Mouse (Mus musculus) testis, adult 2 months (tissue): Measurements from ENCODE around the gene Ppp2r3a. TPM values are rescaled to one million over a fixed set of nuclear protein-coding genes. Genes with fewer than 3 reads are reported as not detected.

Experiments used
- H3K27ac ChIP-seq: fragments of 200-500 bp; 2 replicates; pipeline ENCODE4 v1.5.1; 2012; ENCODE audit warnings: low read depth, low read length; ENCODE audit not compliant: control insufficient read depth, insufficient read depth
- H3K27me3 ChIP-seq: fragments of 200-500 bp; 2 replicates; pipeline ENCODE4 v1.6.1; 2012; ENCODE audit warnings: mild to moderate bottlenecking, low read length, moderate library complexity; ENCODE audit not compliant: control insufficient read depth, insufficient read depth
- H3K36me3 ChIP-seq: fragments of 200-500 bp; 2 replicates; pipeline ENCODE4 v1.6.1; 2012; ENCODE audit warnings: mild to moderate bottlenecking, low read length; ENCODE audit not compliant: control insufficient read depth, insufficient read depth
- H3K4me1 ChIP-seq: fragments of 200-500 bp; 2 replicates; pipeline ENCODE4 v1.6.1; 2012; ENCODE audit warnings: low read length; ENCODE audit not compliant: control insufficient read depth, insufficient read depth
- H3K4me3 ChIP-seq: fragments of 200-500 bp; 2 replicates; pipeline ENCODE4 v1.5.1; 2012; ENCODE audit warnings: low read depth, mild to moderate bottlenecking, low read length, moderate library complexity, mixed read lengths; ENCODE audit not compliant: control insufficient read depth
- CTCF ChIP-seq: fragments of 200-500 bp; IDR thresholded peaks from 2 replicates; pipeline ENCODE4 v1.5.1; 2012; ENCODE audit warnings: low read depth, mild to moderate bottlenecking, inconsistent platforms, low read length, moderate library complexity; ENCODE audit not compliant: control insufficient read depth, insufficient read depth, insufficient replicate concordance
- POLR2A ChIP-seq: fragments of 200-500 bp; IDR thresholded peaks from 2 replicates; pipeline ENCODE4 v1.6.1; 2012; ENCODE audit warnings: low read depth, mild to moderate bottlenecking, inconsistent platforms, low read length, moderate library complexity; ENCODE audit not compliant: control insufficient read depth
- polyA plus RNA-seq: library from polyadenylated mRNA; depleted of rRNA; stranded (reverse); fragments of >200 nt; gene quantifications from 2 replicates; pipeline ENCODE4 v1.2.3, GENCODE M21; 2012

Gene Ppp2r3a
- polyA plus RNA-seq, 1 experiment: 3.5 TPM

DNA sequence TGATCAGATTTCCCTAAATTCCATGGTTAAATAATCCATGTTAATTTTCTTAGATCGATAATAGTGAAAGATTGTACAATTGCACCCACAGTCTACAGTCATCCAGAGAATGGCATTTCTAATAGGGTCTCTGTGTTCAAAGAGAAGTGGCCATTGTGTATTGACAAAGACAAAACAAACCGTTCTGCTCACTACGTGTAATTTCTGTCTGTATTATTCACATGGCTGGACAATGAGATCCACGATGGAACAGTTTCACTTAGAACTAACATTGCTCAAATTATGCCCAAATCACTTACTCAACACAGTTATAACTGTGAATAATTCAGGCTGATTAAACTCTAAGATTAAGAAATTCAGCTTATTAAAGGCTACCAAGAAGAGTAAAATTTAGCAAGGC, 35.2 kb upstream of the Ppp2r3a start:
- TF ChIP-seq POLR2A (no peak), CTCF (no peak)
- H3K4me3 ChIP-seq: no peak overlapping the region

DNA sequence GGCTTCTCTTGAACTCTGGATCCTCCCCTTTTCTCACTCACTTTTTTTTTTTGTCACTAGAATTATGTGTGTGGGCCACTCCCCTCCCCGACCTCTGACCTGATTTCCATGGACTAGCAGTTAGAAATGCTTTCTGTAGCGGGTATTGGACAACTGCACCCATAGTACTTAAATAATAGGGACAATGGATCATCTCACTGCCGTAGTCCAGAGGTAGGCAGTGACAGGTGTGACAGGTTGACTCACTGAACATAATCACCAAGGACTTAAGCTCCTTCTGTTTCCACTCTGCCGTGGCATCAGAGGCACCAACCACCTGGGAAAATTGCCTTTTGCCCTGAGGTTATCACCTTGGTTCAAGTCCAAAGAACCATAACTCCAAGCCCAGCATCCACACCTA, 32.5 kb upstream of the Ppp2r3a start:
- Histone ChIP-seq H3K36me3 (no peaks in the 10 kb centered on the region), H3K27ac (no peak overlapping the region), H3K4me1 (no peaks in the 10 kb centered on the region; the same call in none of the 2 replicates), H3K4me3 (no peak overlapping the region), H3K27me3 (no peaks in the 10 kb centered on the region)
- no peak for TF ChIP-seq POLR2A
- no peak for TF ChIP-seq CTCF

More for the DNA sequence above, 35.2 kb upstream of the Ppp2r3a start:
- H3K27ac ChIP-seq: no peak overlapping the region
- H3K27me3 ChIP-seq: no peaks in the 10 kb centered on the region
- H3K4me1 ChIP-seq: peaks cover 4% of the 10 kb centered on the region
- no peaks in the 10 kb centered on the region for H3K36me3 ChIP-seq

DNA sequence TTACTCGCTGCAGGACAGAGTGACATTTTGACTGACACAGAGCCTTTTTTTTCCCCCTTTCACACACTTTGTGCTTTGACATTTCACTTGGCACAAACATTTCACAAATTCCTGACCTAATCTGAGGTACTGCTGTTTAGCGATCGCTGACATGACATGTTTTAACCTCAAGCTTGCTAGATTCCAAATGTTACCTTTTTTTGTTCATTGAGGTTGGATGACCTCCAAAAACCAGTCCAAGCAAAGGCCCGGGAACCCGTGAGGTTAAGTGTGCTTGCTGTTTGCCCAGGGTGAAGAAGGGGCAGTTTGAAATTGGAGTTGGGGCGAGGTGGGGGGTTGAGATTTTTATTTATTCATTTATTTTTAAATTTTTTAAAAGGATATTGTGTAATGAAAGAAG, 31.1 kb upstream of the Ppp2r3a start:
- H3K27ac ChIP-seq: no peak overlapping the region
- no peaks in the 10 kb centered on the region for H3K36me3 ChIP-seq
- no peaks in the 10 kb centered on the region; the same call in 1 of the 2 replicates for H3K4me1 ChIP-seq
- H3K4me3 ChIP-seq: no peak overlapping the region
- TF ChIP-seq CTCF: no peak
- TF ChIP-seq POLR2A: no peak
- no peaks in the 10 kb centered on the region for H3K27me3 ChIP-seq

DNA sequence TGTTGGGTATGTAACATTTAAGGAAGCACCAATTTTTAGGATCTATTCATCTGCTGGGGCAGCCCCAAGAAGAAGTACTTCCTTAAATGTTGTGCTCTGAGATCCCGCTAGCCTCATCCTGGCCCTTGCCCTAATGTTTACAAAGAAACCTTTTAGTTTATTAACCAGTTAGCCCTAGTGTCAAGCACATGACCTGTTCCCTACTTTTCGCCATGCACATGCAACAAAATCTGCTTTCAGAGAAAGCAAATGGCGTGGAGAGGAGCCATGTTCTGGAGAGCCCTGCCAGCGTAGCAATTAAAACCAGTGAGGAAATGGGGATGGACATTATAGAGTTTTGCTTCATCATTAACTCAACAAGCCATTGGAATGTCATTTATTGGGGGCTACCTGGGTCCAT, 30.3 kb upstream of the Ppp2r3a start:
- H3K27me3 ChIP-seq: no peaks in the 10 kb centered on the region
- TF ChIP-seq POLR2A (no peak), CTCF (no peak)
- no peak overlapping the region for H3K27ac ChIP-seq
- H3K4me1 ChIP-seq: no peaks in the 10 kb centered on the region; the same call in 1 of the 2 replicates
- no peak overlapping the region for H3K4me3 ChIP-seq
- H3K36me3 ChIP-seq: no peaks in the 10 kb centered on the region

DNA sequence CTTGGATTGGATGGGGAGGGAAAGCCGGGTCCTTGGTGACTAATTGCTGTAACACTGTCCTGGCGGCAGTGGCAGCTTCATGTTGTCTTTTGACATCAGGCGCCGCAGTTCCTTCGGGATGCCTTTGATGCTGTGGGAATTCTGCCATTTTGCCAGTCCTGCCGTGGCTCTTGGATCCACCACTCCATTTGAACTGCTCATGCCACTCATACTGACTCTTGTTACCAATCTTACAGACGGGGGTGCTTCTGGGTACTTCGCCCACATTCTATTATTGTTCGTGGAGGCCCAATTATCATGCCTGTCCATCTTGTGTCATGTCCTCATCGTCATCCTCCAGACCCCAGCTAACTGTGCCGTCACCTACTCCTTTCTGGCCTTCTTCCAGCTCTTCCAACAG, 29.7 kb upstream of the Ppp2r3a start:
- H3K4me3 ChIP-seq: no peak overlapping the region
- TF ChIP-seq CTCF (no peak), POLR2A (no peak)
- no peak overlapping the region for H3K27ac ChIP-seq
- no peaks in the 10 kb centered on the region; the same call in 1 of the 2 replicates for H3K4me1 ChIP-seq
- H3K36me3 ChIP-seq: no peaks in the 10 kb centered on the region
- H3K27me3 ChIP-seq: no peaks in the 10 kb centered on the region

DNA sequence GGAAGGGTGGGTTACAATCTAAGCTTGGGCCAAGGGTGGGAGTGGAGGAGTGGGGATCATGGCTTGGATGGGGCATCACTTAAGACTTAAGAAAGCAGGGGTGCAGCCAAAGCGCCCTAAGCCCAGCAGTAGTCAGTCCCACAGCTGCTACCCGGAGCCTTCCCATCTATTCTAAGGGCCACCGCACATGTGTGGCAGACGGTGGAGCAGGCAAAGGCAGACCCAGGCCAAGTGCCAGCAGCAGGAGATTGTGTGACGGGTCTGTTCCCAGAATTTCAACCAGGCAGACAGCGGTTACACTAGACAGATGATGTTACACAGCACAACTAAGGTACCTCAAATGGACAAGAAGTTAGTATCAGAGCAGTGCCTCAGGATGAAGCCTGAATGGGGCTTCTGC, 29.3 kb upstream of the Ppp2r3a start:
- H3K4me3 ChIP-seq: no peak overlapping the region
- H3K27me3 ChIP-seq: no peaks in the 10 kb centered on the region
- no peak overlapping the region for H3K27ac ChIP-seq
- H3K36me3 ChIP-seq: no peaks in the 10 kb centered on the region
- no peak for TF ChIP-seq POLR2A
- no peak for TF ChIP-seq CTCF
- no peaks in the 10 kb centered on the region; the same call in 1 of the 2 replicates for H3K4me1 ChIP-seq

DNA sequence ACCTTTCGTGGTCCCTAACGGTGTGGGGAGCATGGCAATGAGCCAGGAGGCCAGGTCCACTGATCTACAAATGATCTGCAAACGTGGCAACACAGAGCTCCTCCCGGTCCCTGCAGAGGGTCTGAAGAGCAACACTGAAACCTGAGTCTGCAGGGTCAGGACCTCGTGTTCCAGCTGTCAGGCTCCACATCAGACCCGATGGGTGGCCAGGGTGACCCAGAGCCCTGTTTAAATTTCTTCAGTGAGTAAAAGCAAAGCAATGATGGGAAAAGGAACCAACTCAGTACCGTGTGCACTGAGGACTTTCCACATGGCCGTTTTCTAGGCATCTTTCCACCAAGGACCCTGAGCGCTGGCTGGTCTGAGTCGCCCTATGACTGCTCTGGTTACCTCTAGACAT, 28.6 kb upstream of the Ppp2r3a start:
- H3K36me3 ChIP-seq: no peaks in the 10 kb centered on the region
- H3K4me1 ChIP-seq: no peaks in the 10 kb centered on the region; the same call in 1 of the 2 replicates
- no peak overlapping the region for H3K4me3 ChIP-seq
- TF ChIP-seq CTCF: no peak
- no peak for TF ChIP-seq POLR2A
- H3K27me3 ChIP-seq: no peaks in the 10 kb centered on the region
- H3K27ac ChIP-seq: no peak overlapping the region

DNA sequence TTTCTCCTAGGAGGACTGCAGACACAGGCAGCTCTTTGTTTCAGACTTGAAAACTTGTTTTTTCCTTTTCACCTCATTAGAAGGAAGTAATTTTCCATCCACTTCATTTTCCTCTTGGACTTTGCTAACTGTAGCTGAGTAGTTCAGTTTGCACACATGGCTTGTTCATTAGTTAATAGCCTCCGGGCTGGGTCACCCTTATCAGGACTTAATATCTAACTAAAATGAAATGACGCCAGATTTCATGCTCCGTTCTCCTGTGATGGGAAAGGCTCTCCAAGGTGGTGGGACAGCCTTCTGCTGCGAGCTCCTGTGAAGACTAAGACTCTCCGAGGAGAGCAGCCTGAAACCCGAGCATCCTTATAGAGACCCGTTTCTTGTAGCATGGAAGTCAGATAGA, 21.1 kb upstream of the Ppp2r3a start:
- H3K27me3 ChIP-seq: no peaks in the 10 kb centered on the region
- no peak overlapping the region for H3K27ac ChIP-seq
- TF ChIP-seq POLR2A (no peak), CTCF (no peak)
- H3K4me1 ChIP-seq: no peaks in the 10 kb centered on the region
- no peaks in the 10 kb centered on the region for H3K36me3 ChIP-seq
- H3K4me3 ChIP-seq: no peak overlapping the region
